Mouse (Mus musculus): Measurements from ENCODE around the gene Slc13a3. TPM values are rescaled to one million over a fixed set of nuclear protein-coding genes. Genes with fewer than 3 reads are reported as not detected.

Slc13a3 gene
- polyA plus RNA-seq, 1 experiment from 2014 or later, result 0.24 TPM

- no peak overlapping the region for H3K27ac ChIP-seq
- WGBS, result 35% methylated on average over 10 of the region's 10 CpGs
- no peak overlapping the region for H3K4me2 ChIP-seq
- no peak overlapping the region for H3K9ac ChIP-seq
- ATAC-seq (replicated peaks; ENCODE audit: insufficient number of reproducible peaks, insufficient read depth, low FRiP score, low read depth), result no peak
- H3K9me3 ChIP-seq (replicated peaks), result no peaks in the 10 kb centered on the region
- no peaks in the 10 kb centered on the region for H3K27me3 ChIP-seq
- H3K4me3 ChIP-seq, result no peak overlapping the region
- no peaks in the 10 kb centered on the region for H3K36me3 ChIP-seq
- 0 out of 2 replicates have a peak, but pooled peaks cover 4% of the 10 kb centered on the region for H3K4me1 ChIP-seq (replicated peaks)
Measured at GRCm38 (mm10) chr2:165407700-165408301, 65.2 kb downstream of the Slc13a3 start.

- H3K9me3 ChIP-seq (replicated peaks), result no peaks in the 10 kb centered on the region
- no peaks in the 10 kb centered on the region for H3K36me3 ChIP-seq
- H3K4me1 ChIP-seq (replicated peaks), result peaks cover 10% of the 10 kb centered on the region; the same call in 1 of the 2 replicates
- H3K9ac ChIP-seq, result no peak overlapping the region
- H3K27me3 ChIP-seq, result no peaks in the 10 kb centered on the region
- 34% methylated on average over 6 of the region's 6 CpGs for WGBS
- no peak overlapping the region for H3K4me2 ChIP-seq
- H3K4me3 ChIP-seq, result no peak overlapping the region
- peak; percentile 40 for ATAC-seq (replicated peaks; ENCODE audit: insufficient number of reproducible peaks, insufficient read depth, low FRiP score, low read depth)
- H3K27ac ChIP-seq, result peak overlapping the region; percentile 12; the same call in 1 of the 2 replicates
Measured at GRCm38 (mm10) chr2:165405351-165405750, 67.7 kb downstream of the Slc13a3 start.

- no peaks in the 10 kb centered on the region for H3K9me3 ChIP-seq (replicated peaks)
- no peaks in the 10 kb centered on the region for H3K36me3 ChIP-seq
- ATAC-seq (replicated peaks; ENCODE audit: insufficient number of reproducible peaks, insufficient read depth, low FRiP score, low read depth), result no peak
- H3K4me2 ChIP-seq, result no peak overlapping the region
- no peak overlapping the region for H3K4me3 ChIP-seq
- H3K9ac ChIP-seq, result no peak overlapping the region
- no peaks in the 10 kb centered on the region for H3K27me3 ChIP-seq
- WGBS, result 59% methylated on average over 9 of the region's 9 CpGs
- peak overlapping the region; percentile 12; the same call in 1 of the 2 replicates for H3K27ac ChIP-seq
- H3K4me1 ChIP-seq (replicated peaks), result peaks cover 10% of the 10 kb centered on the region; the same call in 1 of the 2 replicates
Measured at GRCm38 (mm10) chr2:165404951-165405350, 68.1 kb downstream of the Slc13a3 start.

GRCm38 (mm10) chr2:165398164-165398785 lies 74.8 kb downstream of the Slc13a3 start:
- Histone ChIP-seq H3K4me3 (no peak overlapping the region), H3K9ac (no peak overlapping the region), H3K4me1 (replicated peaks) (peaks cover 10% of the 10 kb centered on the region), H3K4me2 (no peak overlapping the region), H3K27ac (no peak overlapping the region), H3K27me3 (no peaks in the 10 kb centered on the region), H3K9me3 (replicated peaks) (no peaks in the 10 kb centered on the region), H3K36me3 (no peaks in the 10 kb centered on the region)
- ATAC-seq (replicated peaks; ENCODE audit: insufficient number of reproducible peaks, insufficient read depth, low FRiP score, low read depth), result no peak
- 65% methylated on average over 15 of the region's 15 CpGs for WGBS

- Histone ChIP-seq H3K4me2 (no peak overlapping the region), H3K9ac (no peak overlapping the region), H3K27ac (no peak overlapping the region), H3K4me3 (no peak overlapping the region), H3K4me1 (replicated peaks) (peaks cover 10% of the 10 kb centered on the region), H3K27me3 (no peaks in the 10 kb centered on the region), H3K9me3 (replicated peaks) (no peaks in the 10 kb centered on the region), H3K36me3 (no peaks in the 10 kb centered on the region)
- no peak for ATAC-seq (replicated peaks; ENCODE audit: insufficient number of reproducible peaks, insufficient read depth, low FRiP score, low read depth)
- WGBS, result 72% methylated on average over 23 of the region's 23 CpGs
Measured at GRCm38 (mm10) chr2:165397502-165398163, 75.4 kb downstream of the Slc13a3 start.

GRCm38 (mm10) chr2:165396831-165397501 lies 76.1 kb downstream of the Slc13a3 start:
- H3K4me1 ChIP-seq (replicated peaks), result peaks cover 10% of the 10 kb centered on the region
- no peaks in the 10 kb centered on the region for H3K9me3 ChIP-seq (replicated peaks)
- no peak; the same call in 1 of the 2 replicates for ATAC-seq (replicated peaks; ENCODE audit: insufficient number of reproducible peaks, insufficient read depth, low FRiP score, low read depth)
- H3K9ac ChIP-seq, result no peak overlapping the region
- no peak overlapping the region for H3K4me2 ChIP-seq
- no peaks in the 10 kb centered on the region for H3K27me3 ChIP-seq
- no peak overlapping the region for H3K27ac ChIP-seq
- H3K4me3 ChIP-seq, result no peak overlapping the region
- H3K36me3 ChIP-seq, result no peaks in the 10 kb centered on the region
- 48% methylated on average over 20 of the region's 20 CpGs for whole genome bisulfite sequencing

- 73% methylated on average over 4 of the region's 4 CpGs for WGBS
- Histone ChIP-seq H3K4me1 (replicated peaks) (peaks cover 2% of the 10 kb centered on the region; the same call in 1 of the 2 replicates), H3K36me3 (no peaks in the 10 kb centered on the region), H3K4me3 (no peak overlapping the region), H3K4me2 (no peak overlapping the region), H3K27me3 (no peaks in the 10 kb centered on the region), H3K9ac (no peak overlapping the region), H3K27ac (no peak overlapping the region), H3K9me3 (replicated peaks) (no peaks in the 10 kb centered on the region)
- ATAC-seq (replicated peaks; ENCODE audit: insufficient number of reproducible peaks, insufficient read depth, low FRiP score, low read depth), result no peak
Measured at GRCm38 (mm10) chr2:165392156-165392555, 80.9 kb downstream of the Slc13a3 start.

GRCm38 (mm10) chr2:165391561-165391960 lies 81.5 kb downstream of the Slc13a3 start:
- Histone ChIP-seq H3K36me3 (no peaks in the 10 kb centered on the region), H3K4me2 (no peak overlapping the region), H3K9ac (no peak overlapping the region), H3K9me3 (replicated peaks) (no peaks in the 10 kb centered on the region), H3K4me3 (no peak overlapping the region), H3K4me1 (replicated peaks) (peaks cover 7% of the 10 kb centered on the region), H3K27me3 (no peaks in the 10 kb centered on the region), H3K27ac (no peak overlapping the region)
- 15% methylated on average over 8 of the region's 8 CpGs for WGBS
- ATAC-seq (replicated peaks; ENCODE audit: insufficient number of reproducible peaks, insufficient read depth, low FRiP score, low read depth), result no peak

- Histone ChIP-seq H3K4me3 (no peak overlapping the region), H3K36me3 (peaks cover 13% of the 10 kb centered on the region), H3K27ac (no peak overlapping the region), H3K9me3 (replicated peaks) (no peaks in the 10 kb centered on the region), H3K9ac (no peak overlapping the region), H3K4me2 (no peak overlapping the region), H3K27me3 (no peaks in the 10 kb centered on the region), H3K4me1 (replicated peaks) (peaks cover 8% of the 10 kb centered on the region)
- WGBS, result 68% methylated on average over 6 of the region's 6 CpGs
- no peak for ATAC-seq (replicated peaks; ENCODE audit: insufficient number of reproducible peaks, insufficient read depth, low FRiP score, low read depth)
Measured at GRCm38 (mm10) chr2:165389299-165389952, 83.6 kb downstream of the Slc13a3 start.

- peak; percentile 95 for ATAC-seq (replicated peaks; ENCODE audit: insufficient number of reproducible peaks, insufficient read depth, low FRiP score, low read depth)
- Histone ChIP-seq H3K9me3 (replicated peaks) (no peaks in the 10 kb centered on the region), H3K4me1 (replicated peaks) (peaks cover 8% of the 10 kb centered on the region), H3K4me3 (peak within 1 kb of the TSS; percentile 82), H3K4me2 (peak within 1 kb of the TSS; percentile 89), H3K27ac (peak within 1 kb of the TSS; percentile 91), H3K36me3 (peaks cover 28% of the 10 kb centered on the region), H3K9ac (peak within 1 kb of the TSS; percentile 87), H3K27me3 (no peaks in the 10 kb centered on the region)
- under 1% methylated on average over 40 of the region's 40 CpGs for WGBS
Measured at GRCm38 (mm10) chr2:165387844-165388495, 85.1 kb downstream of the Slc13a3 start, which contains the start of gene Zfp334. Zfp334 (minus strand) TSS chr2:165388259.
